Mouse (Mus musculus): ENCODE data around the gene Eif4h.

The Eif4h gene

GRCm38 (mm10) chr5:134639269-134639682, at the start of gene Eif4h:
Eif4h (minus strand) TSS chr5:134639490.
- DNase-seq (ENCODE audit: inconsistent ontology term), result peak; percentile 98

GRCm38 (mm10) chr5:134688718-134689284, 49.5 kb upstream of the Eif4h start:
- peak; percentile 99 for DNase-seq (ENCODE audit: inconsistent ontology term)

DNA sequence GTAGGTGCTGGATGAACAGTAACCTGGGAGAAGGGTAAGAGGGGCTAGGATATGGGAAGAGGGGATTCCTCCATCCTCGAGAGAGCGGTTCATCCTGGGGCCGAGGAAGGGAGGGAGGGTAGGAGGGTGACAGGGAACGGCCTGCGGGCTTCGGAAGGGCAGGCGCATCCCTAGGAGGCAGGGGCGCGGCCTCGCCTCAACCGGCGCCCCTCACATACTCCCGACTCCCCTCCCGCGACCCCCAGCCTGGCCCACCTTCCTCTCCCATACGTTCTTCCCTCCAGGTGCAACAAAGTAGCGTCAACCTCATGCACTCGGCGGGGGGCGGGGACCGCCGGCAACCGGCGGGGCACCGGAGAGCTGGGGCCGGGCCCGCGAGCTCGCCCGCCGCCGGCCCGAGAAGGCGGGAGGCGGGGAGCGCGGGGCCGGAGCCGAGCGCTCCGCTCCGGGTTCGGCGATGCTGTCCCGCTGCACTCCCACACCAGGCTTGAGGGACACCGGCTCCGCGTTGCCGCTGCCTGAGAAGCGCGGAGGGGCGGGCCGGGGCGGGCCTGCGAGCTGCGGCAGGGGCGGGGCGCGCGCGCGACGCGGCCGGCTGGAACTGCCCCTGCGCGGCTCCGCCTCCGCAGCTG, 48.9 kb upstream of the Eif4h start, which contains the start of gene Limk1:
Gene Limk1, minus strand, starts transcription at position 513 of the 632 bp plus-strand sequence.
- DNase-seq (ENCODE audit: inconsistent ontology term), result no peak

- no peak for DNase-seq (ENCODE audit: inconsistent ontology term)
These were observed 47.9 kb upstream of the Eif4h start for GRCm38 (mm10) chr5:134687187-134687586.

- DNase-seq (ENCODE audit: inconsistent ontology term), result no peak
These were observed 47.3 kb upstream of the Eif4h start for GRCm38 (mm10) chr5:134686541-134686940.

DNA sequence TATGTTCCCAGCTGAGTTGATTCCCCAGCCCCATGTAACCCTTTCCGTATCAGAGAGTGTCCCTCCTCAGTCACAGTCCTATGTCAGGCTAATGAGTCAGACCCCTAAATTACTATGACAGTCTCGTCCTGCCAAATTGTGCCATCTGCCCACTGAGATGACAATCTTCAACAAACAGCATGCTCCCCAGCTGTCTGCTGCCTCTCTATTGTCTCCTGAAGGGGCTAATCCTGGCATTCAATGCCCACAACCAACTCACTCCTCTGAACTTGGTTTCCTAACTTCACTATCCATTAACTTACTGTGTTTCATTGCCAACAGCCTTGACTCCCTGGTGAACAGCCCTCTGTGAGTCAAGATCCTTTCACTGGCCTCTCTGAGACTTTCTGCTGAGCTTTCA, 45.1 kb upstream of the Eif4h start:
- no peak for DNase-seq (ENCODE audit: inconsistent ontology term)

GRCm38 (mm10) chr5:134683813-134684212, 44.5 kb upstream of the Eif4h start:
- DNase-seq (ENCODE audit: inconsistent ontology term), result no peak

DNA sequence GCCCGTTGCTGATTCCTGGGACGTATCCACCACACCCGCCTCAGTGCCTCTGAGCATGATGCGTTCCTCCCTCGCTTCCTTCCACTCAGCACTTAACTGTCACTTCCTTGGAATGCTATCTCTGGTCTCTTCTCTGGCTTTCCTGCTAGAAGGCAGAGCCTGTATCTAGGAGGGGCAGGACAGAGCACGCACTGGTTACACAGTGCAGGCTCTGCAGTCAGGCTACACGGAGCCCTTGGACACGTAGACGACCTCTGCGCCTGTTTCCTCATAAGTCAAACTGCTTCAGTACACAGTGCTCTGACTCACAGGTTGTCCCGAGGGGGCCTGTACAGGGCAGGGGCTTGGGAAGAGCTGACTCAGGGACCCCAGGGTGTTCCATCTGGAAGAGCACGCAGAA, 40.9 kb upstream of the Eif4h start:
- no peak for DNase-seq (ENCODE audit: inconsistent ontology term)

DNA sequence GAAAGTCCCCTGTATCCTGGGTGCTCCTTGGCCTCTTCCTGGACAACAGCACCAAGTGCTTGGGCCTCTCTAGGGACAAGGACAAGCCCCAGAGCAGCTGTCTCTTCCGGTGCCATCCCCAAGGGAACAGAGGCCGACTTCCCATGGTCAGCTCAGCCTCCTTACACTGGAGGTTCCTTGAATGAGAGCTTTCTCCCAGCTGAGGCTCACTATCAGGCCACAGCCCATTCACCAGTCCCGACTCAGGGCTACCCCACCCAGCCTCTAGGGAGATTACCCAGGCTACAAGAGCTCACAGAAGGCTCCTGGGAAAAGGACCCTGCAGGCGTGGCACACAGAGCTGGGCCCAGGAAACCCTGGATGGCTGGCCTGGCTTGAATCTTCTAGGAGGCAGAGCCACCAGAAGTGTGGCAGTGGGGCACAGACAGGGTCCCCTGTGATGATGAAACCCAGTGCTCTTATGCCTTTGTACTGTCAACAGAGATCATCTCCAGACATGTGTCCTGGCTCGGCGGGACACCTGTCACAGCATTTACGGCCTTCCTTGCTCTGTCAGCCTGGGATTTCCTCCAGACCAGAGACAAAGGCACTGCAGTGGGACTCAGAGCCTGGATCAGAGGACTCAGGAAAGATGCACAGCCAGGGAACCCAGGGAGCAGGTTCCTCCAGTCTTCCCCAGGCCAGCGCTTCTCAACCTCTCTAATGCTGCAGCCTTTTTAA, 39.7 kb upstream of the Eif4h start:
- DNase-seq (ENCODE audit: inconsistent ontology term), result no peak

- no peak for DNase-seq (ENCODE audit: inconsistent ontology term)
These were observed 38.7 kb upstream of the Eif4h start for GRCm38 (mm10) chr5:134678031-134678430.

DNA sequence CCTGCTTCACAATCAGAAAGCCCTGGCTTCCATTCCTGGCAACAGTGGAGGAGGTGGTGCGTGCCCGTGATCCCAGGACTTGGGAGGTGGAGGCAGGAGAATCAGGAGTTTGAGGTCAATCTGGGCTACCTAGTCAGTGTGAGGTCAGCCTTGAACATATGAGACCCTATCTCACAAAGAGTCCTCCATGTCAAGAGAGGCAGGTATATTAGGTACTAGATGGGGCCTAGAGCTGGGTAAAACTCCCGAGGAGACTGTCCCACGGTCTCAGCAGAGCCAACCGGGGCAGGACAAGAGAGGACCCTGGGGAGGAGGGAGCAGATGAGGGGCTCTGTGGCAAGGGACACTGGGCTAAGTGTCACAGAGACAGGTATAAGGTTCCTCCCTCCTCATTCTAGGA, 38.2 kb upstream of the Eif4h start:
- no peak for DNase-seq (ENCODE audit: inconsistent ontology term)

DNA sequence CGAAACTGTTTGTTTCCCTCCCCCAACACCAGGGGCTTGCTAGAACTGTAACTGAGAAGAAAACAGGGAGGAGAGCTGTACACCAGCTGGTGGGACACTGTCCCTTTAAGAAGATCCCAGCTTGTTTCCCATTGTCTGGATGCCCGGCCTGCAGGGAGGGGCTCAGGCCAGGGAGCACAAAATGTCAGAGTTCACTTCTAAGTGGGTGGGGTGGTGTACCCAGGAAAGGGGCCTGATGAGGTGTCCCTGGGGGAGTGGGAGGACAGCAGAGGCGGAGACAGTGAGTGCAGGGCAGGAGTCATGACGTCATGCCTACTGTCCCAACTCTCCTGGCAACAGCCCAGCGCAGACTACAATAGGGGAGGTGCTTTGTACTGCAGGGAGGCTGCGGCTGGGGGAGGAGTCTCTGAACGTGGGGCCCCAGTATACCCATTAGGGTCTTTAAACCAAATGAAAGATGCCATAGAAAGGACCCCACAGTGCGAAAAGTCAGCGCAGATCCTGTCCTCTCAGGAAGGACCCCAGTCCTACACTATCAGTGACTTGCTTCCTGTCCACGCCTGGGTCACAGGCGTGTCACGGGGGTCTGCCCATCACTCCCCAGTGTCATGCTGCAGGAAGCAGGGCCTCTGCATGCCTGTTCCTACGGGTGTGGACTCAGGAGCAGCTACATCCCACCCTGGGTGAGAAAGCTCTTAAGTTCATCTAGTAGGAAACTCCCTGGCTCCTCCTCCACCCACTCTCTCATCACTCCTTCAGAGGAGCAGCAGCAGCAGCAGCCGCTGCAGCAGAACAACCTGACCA, 36.9 kb upstream of the Eif4h start:
- DNase-seq (ENCODE audit: inconsistent ontology term), result peak; percentile 82

- DNase-seq (ENCODE audit: inconsistent ontology term), result no peak
These were observed 35.7 kb upstream of the Eif4h start for GRCm38 (mm10) chr5:134674977-134675376.

GRCm38 (mm10) chr5:134672611-134673010, 33.3 kb upstream of the Eif4h start:
- DNase-seq (ENCODE audit: inconsistent ontology term), result no peak

- no peak for DNase-seq (ENCODE audit: inconsistent ontology term)
These were observed 32.9 kb upstream of the Eif4h start for GRCm38 (mm10) chr5:134672198-134672516.

- no peak for DNase-seq (ENCODE audit: inconsistent ontology term)
These were observed 32.3 kb upstream of the Eif4h start for GRCm38 (mm10) chr5:134671335-134672197.

GRCm38 (mm10) chr5:134669001-134669708, 29.9 kb upstream of the Eif4h start:
- no peak for DNase-seq (ENCODE audit: inconsistent ontology term)

DNA sequence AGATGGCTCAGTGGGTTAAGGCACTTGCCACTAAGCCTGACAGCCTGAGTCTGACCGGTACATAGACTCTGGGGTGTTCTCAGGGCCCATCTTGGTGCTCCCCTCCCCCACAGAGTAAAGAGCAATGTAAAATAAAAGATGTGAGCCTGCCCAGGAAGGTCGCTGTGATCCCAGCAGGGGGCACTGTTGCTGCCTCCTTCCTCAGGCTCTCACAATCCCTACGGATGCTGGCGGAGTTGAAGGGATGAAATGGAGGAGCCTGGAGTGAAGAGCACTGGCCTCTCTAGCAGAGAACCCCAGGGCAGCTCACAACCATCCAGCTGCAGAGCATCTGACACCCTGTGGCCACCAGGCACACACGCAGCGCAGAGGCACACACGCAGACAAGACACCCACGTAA, 29.2 kb upstream of the Eif4h start:
- DNase-seq (ENCODE audit: inconsistent ontology term), result no peak

DNA sequence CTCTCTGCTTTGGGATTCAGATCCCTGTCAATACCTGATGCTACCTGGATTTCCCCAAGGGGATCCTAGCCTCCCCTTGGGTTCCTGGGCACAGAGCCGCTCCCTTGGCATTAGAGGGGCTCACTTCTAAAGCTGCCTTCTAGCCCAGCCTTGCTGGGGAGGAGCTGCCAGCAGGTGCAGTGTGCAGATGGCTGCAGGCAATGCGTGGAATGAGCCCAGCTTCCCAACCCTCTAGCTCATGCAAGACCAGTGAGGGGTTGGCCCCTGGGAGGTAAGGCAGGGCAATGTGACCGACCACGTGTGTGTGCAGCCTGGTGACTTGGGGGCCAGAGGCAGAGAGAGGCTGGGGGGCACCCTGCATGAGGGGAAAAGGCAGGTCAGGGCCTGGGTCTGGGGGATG, 17.4 kb upstream of the Eif4h start:
- no peak for DNase-seq (ENCODE audit: inconsistent ontology term)

DNA sequence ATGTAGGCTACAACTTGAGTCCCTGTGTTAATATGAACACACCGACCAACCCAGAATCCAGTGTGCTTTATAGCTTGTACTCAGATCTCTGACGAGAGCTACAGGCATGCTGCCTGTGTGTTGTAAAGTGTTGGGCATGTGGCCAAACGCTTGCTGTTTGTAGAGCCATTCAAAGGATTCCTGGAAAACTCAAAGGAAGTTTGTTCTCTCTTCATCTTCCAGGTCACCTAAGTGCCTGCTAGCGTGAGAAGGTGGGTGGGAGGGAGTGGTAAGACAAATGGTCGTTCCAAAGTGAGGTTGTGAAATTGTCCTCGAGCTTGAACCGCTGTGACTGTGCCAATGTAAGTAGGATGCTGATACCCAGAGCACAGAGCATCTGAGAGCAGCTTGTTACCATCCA, 12.7 kb upstream of the Eif4h start:
- no peak for DNase-seq (ENCODE audit: inconsistent ontology term)

GRCm38 (mm10) chr5:134650926-134651325, 11.6 kb upstream of the Eif4h start:
- DNase-seq (ENCODE audit: inconsistent ontology term), result no peak

Measured in Muller cell, postnatal 12 days (primary cell).